Mouse (Mus musculus) forebrain, postnatal 0 days (tissue): ENCODE measurements around the gene Col6a2. TPM values are rescaled to one million over a fixed set of nuclear protein-coding genes. Genes with fewer than 3 reads are reported as not detected.

Experiments
- ATAC-seq: fragments of 200-750 bp; cut with Nextera tagmentation; 2 replicates; pipeline ENCODE4 v1.8.0; 2017; ENCODE audit warnings: mild to moderate bottlenecking, moderate library complexity
- DNase-seq: peaks from one replicate; pipeline ENCODE4 v3.0.0-alpha.2; 2015
- H3K27ac ChIP-seq: fragments of 300-500 bp; sonication (generic); 2 replicates; pipeline ENCODE4 v1.5.1; 2014; ENCODE audit warnings: low read depth, mild to moderate bottlenecking, antibody characterized with exemption, low read length, moderate library complexity, mixed read lengths
- H3K27me3 ChIP-seq: fragments of 300-500 bp; sonication (generic); 2 replicates; pipeline ENCODE4 v1.6.1; 2014; ENCODE audit warnings: mild to moderate bottlenecking, low read length, mixed read lengths; ENCODE audit not compliant: insufficient read depth
- H3K36me3 ChIP-seq: fragments of 300-500 bp; sonication (generic); 2 replicates; pipeline ENCODE4 v1.6.1; 2014; ENCODE audit warnings: mild to moderate bottlenecking, moderate library complexity; ENCODE audit not compliant: insufficient read depth
- H3K4me1 ChIP-seq: fragments of 300-500 bp; sonication (generic); 2 replicates; pipeline ENCODE4 v1.6.1; 2014; ENCODE audit warnings: antibody characterized with exemption; ENCODE audit not compliant: insufficient read depth
- H3K4me2 ChIP-seq: fragments of 300-500 bp; sonication (generic); 2 replicates; pipeline ENCODE4 v1.6.1; 2014; ENCODE audit warnings: low read depth, mild to moderate bottlenecking, moderate library complexity
- H3K4me3 ChIP-seq: fragments of 300-500 bp; sonication (generic); 2 replicates; pipeline ENCODE4 v1.5.1; 2014; ENCODE audit warnings: low read depth, low read length, mixed read lengths
- H3K9ac ChIP-seq: fragments of 300-500 bp; sonication (generic); 2 replicates; pipeline ENCODE4 v1.6.1; 2014; ENCODE audit warnings: mild to moderate bottlenecking
- H3K9me3 ChIP-seq: fragments of 300-500 bp; sonication (generic); 2 replicates; pipeline ENCODE4 v1.6.1; 2016; ENCODE audit warnings: low read length
- CTCF ChIP-seq: sonication (generic); IDR thresholded peaks from 2 replicates; pipeline ENCODE4 v1.5.1; 2016; ENCODE audit warnings: antibody characterized with exemption, control low read depth, low read depth
- WGBS: fragments of 180-500 bp; shearing (Covaris S2); extraction: QIAGEN DNeasy Blood & Tissue Kit; methylation state at CpG from one replicate; pipeline ENCODE4 v1.1.7; 2014; 5-methylcytosine and 5-hydroxymethylcytosine counted together
- polyA plus RNA-seq: library from polyadenylated mRNA; unstranded; fragments of >200 nt; fragmentation: Nextera tagmentation; extraction: Ambion mirVana; gene quantifications from 2 replicates; pipeline ENCODE4 v1.2.1, GENCODE M21; 2015
- total RNA-seq: library from RNA; depleted of rRNA; stranded (reverse); fragments of >200 nt; gene quantifications from 2 replicates; pipeline ENCODE4 v1.2.3, GENCODE M21; 2014

Col6a2 gene
- total and polyA plus RNA-seq, 2 experiments from 2014 or later: 11.6 to 21.5 TPM

- DNase-seq: no peak
- H3K27me3 ChIP-seq: no peaks in the 10 kb centered on the region
- no peak overlapping the region for H3K4me2 ChIP-seq
- 93% methylated on average over 4 of the region's 4 CpGs for WGBS
- H3K4me1 ChIP-seq: no peaks in the 10 kb centered on the region
- ATAC-seq: no peak
- H3K27ac ChIP-seq: no peak overlapping the region
- no peaks in the 10 kb centered on the region for H3K36me3 ChIP-seq
- H3K9me3 ChIP-seq: no peaks in the 10 kb centered on the region
- no peak for TF ChIP-seq CTCF
- no peak overlapping the region for H3K4me3 ChIP-seq
- no peak overlapping the region for H3K9ac ChIP-seq
Observed at GRCm38 (mm10) chr10:76622411-76622810, 1.0 kb downstream of the Col6a2 start.

GRCm38 (mm10) chr10:76612473-76612872 lies 11.0 kb downstream of the Col6a2 start:
- ATAC-seq (no peak), DNase-seq (no peak)
- no peak overlapping the region for H3K27ac ChIP-seq
- no peaks in the 10 kb centered on the region for H3K27me3 ChIP-seq
- H3K4me3 ChIP-seq: no peak overlapping the region
- H3K4me2 ChIP-seq: no peak overlapping the region
- no peaks in the 10 kb centered on the region for H3K36me3 ChIP-seq
- no peak overlapping the region for H3K9ac ChIP-seq
- H3K9me3 ChIP-seq: no peaks in the 10 kb centered on the region
- H3K4me1 ChIP-seq: no peaks in the 10 kb centered on the region
- 90% methylated on average over 7 of the region's 7 CpGs for WGBS
- TF ChIP-seq CTCF: no peak

GRCm38 (mm10) chr10:76602690-76603089 lies 20.7 kb downstream of the Col6a2 start:
- ATAC-seq (no peak), DNase-seq (no peak)
- Histone ChIP-seq H3K36me3 (no peaks in the 10 kb centered on the region), H3K27me3 (no peaks in the 10 kb centered on the region), H3K27ac (no peak overlapping the region), H3K4me1 (no peaks in the 10 kb centered on the region), H3K4me3 (no peak overlapping the region), H3K9ac (no peak overlapping the region), H3K4me2 (no peak overlapping the region), H3K9me3 (no peaks in the 10 kb centered on the region)
- TF ChIP-seq CTCF: no peak
- WGBS: 89% methylated on average over 3 of the region's 3 CpGs

GRCm38 (mm10) chr10:76596338-76596737 lies 27.1 kb downstream of the Col6a2 start:
- no peaks in the 10 kb centered on the region for H3K27me3 ChIP-seq
- 95% methylated on average over 31 of the region's 31 CpGs for WGBS
- ATAC-seq (no peak), DNase-seq (no peak)
- no peaks in the 10 kb centered on the region for H3K4me1 ChIP-seq
- no peak overlapping the region for H3K4me2 ChIP-seq
- H3K9ac ChIP-seq: no peak overlapping the region
- H3K4me3 ChIP-seq: no peak overlapping the region
- H3K27ac ChIP-seq: no peak overlapping the region
- no peak for TF ChIP-seq CTCF
- H3K36me3 ChIP-seq: no peaks in the 10 kb centered on the region
- H3K9me3 ChIP-seq: no peaks in the 10 kb centered on the region

GRCm38 (mm10) chr10:76590197-76590596 lies 33.2 kb downstream of the Col6a2 start:
- H3K4me3 ChIP-seq: no peak overlapping the region
- H3K9ac ChIP-seq: no peak overlapping the region
- no peaks in the 10 kb centered on the region for H3K36me3 ChIP-seq
- H3K4me2 ChIP-seq: no peak overlapping the region
- no peaks in the 10 kb centered on the region for H3K4me1 ChIP-seq
- H3K27me3 ChIP-seq: no peaks in the 10 kb centered on the region
- H3K27ac ChIP-seq: no peak overlapping the region
- no peak for ATAC-seq
- H3K9me3 ChIP-seq: no peaks in the 10 kb centered on the region
- DNase-seq: no peak
- WGBS: 81% methylated on average over 11 of the region's 11 CpGs
- TF ChIP-seq CTCF: no peak

- no peaks in the 10 kb centered on the region for H3K4me1 ChIP-seq
- H3K9ac ChIP-seq: no peak overlapping the region
- WGBS: 62% methylated on average over 1 of the region's 1 CpGs
- DNase-seq (no peak), ATAC-seq (no peak)
- H3K27me3 ChIP-seq: no peaks in the 10 kb centered on the region
- no peak overlapping the region for H3K4me2 ChIP-seq
- H3K4me3 ChIP-seq: no peak overlapping the region
- no peak overlapping the region for H3K27ac ChIP-seq
- no peak for TF ChIP-seq CTCF
- H3K9me3 ChIP-seq: no peaks in the 10 kb centered on the region
- H3K36me3 ChIP-seq: no peaks in the 10 kb centered on the region
Observed at GRCm38 (mm10) chr10:76586190-76586589, 37.2 kb downstream of the Col6a2 start.

- no peak overlapping the region for H3K4me3 ChIP-seq
- TF ChIP-seq CTCF: no peak
- peak overlapping the region; percentile 27; the same call in 1 of the 2 replicates for H3K4me2 ChIP-seq
- H3K36me3 ChIP-seq: no peaks in the 10 kb centered on the region
- no peaks in the 10 kb centered on the region for H3K27me3 ChIP-seq
- no peak for ATAC-seq
- H3K9ac ChIP-seq: no peak overlapping the region
- H3K27ac ChIP-seq: no peak overlapping the region
- no peaks in the 10 kb centered on the region for H3K9me3 ChIP-seq
- H3K4me1 ChIP-seq: no peaks in the 10 kb centered on the region
- WGBS: 12% methylated on average over 10 of the region's 10 CpGs
- no peak for DNase-seq
Observed at GRCm38 (mm10) chr10:76584138-76584537, 39.3 kb downstream of the Col6a2 start.

- Histone ChIP-seq H3K4me2 (no peak overlapping the region), H3K36me3 (no peaks in the 10 kb centered on the region), H3K4me1 (no peaks in the 10 kb centered on the region), H3K27ac (no peak overlapping the region), H3K27me3 (no peaks in the 10 kb centered on the region), H3K9me3 (no peaks in the 10 kb centered on the region), H3K9ac (no peak overlapping the region), H3K4me3 (no peak overlapping the region)
- 84% methylated on average over 7 of the region's 7 CpGs for WGBS
- TF ChIP-seq CTCF: no peak
- ATAC-seq: no peak
- DNase-seq: no peak
Observed at GRCm38 (mm10) chr10:76576920-76577319, 46.5 kb downstream of the Col6a2 start.
